Mouse (Mus musculus): ENCODE measurements at regions not wholly inside any gene's neighbourhood (a gene's known extent, or its start where the extent isn't known, plus 50 kb on each side); places are given as distances from the start of the nearest gene placed in this dataset.
"Not testable (repeated sequence)": the region's sequence is repeated elsewhere in the genome, so short reads cannot be mapped to it uniquely, and the experiment has no call there.

DNA sequence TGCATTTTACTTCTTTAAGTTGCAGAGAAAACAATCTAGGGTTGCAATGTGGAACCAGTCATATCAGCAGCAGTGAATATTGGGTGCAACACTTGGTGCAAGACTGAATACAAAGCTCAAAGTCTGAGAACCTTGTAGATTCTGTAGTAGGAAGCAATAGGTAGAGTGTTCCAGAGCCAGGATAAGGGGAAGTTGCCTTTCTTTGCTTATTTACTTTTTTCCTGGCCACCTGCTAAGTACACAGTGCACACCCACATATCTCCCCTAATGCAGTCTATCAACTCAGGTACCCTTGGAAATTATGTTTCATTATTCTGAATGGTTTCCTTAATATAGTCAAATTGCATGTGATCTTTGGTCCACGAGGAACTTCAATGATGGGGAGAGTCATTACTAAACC, 464.9 kb downstream of the Inhba start:
- no peak for DNase-seq (ENCODE audit: low spot score in 2 of 2)

GRCm38 (mm10) chr13:16487292-16487691, 475.6 kb downstream of the Inhba start:
- no peak for DNase-seq (ENCODE audit: low spot score in 2 of 2)

DNA sequence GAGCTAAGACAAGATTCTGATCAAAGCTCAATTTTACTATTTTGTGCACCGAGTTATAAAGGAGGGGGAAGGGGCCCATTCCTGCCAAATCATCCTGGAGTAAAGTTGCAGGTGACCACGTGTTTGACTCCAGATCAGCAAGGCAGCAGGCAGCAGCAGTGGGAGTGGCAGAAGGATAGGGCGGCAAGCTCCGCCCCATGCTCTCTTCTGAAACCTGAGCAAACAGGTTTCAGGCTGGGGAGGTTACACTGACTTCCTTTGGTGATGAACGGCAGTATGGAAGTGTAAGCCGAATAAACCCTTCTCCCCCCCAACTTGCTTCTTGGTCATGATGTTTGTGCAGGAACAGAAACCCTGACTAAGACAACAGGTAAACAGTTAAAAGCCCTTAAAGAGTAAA, 479.0 kb downstream of the Inhba start:
- DNase-seq (ENCODE audit: low spot score in 2 of 2) = not testable (repeated sequence)

- no peak for DNase-seq (ENCODE audit: low spot score in 2 of 2)
These were observed 486.4 kb downstream of the Inhba start for GRCm38 (mm10) chr13:16498052-16498451.

DNA sequence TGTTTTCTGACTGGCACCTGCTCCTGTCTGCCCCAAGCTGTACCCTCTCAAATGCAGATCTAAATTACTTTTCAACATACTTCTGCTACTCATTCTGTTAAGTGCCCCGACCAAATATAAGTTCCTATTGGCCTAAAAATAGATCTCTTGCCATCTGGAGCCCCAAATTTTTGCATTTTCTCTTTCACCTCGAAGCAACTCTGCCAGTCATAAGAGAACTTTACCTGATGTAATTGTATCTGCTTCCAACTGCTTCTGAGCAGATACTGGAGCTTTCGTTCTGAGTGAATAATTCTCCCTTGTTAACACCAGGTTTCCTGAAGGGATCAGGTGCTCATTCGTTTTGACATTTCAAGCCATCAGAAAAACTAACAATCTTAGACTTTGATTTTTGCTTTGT, 501.2 kb downstream of the Inhba start:
- no peak for DNase-seq (ENCODE audit: low spot score in 2 of 2)

DNA sequence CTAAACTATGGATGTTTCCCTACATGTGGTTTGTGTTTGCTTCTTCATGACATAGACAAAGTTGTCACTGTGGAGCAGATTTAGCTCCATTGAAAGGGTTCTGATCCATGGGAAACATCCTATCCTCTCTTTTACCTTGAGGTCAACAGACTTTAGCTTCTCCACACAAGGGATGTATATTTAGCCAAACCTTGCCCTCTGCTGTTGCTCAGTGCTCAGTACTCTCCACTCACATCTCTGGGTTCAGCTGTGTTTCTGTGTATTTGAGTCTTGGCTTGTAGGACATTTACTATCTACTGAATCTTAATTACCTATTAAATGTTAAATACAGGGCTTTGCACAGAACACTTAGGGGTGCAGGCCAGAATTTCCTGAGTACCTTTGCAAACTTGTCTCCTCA, 503.5 kb downstream of the Inhba start:
- DNase-seq (ENCODE audit: low spot score in 2 of 2) = no peak

- DNase-seq (ENCODE audit: low spot score in 2 of 2) = no peak
These were observed 517.4 kb downstream of the Inhba start for GRCm38 (mm10) chr13:16529036-16529435.

DNA sequence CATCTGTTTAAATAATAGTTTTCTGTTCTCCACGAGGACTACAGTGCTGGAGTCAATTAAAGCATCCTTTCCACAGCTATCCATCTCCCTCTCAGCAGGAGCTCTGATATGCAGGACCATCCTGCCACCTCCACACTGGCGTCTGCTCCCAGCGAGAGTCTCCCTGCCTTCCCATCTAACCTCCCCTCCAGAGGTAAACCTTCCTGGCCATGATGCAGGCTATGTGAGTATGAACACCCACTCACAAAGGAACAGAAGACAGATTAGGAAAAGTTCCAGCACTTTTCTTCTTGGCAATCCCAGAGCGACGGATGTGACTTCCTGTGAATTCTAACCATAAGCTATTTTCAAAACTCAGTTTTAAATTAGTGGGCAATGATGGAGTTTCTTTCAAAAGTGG, 532.1 kb downstream of the Inhba start:
- DNase-seq (ENCODE audit: low spot score in 2 of 2) = peak in 1 of 2 experiments; percentile 50

- DNase-seq (ENCODE audit: low spot score in 2 of 2) = no peak
These were observed 538.4 kb downstream of the Inhba start for GRCm38 (mm10) chr13:16550060-16550459.

GRCm38 (mm10) chr13:16564988-16565387, 553.3 kb downstream of the Inhba start:
- no peak for DNase-seq (ENCODE audit: low spot score in 2 of 2)

- DNase-seq (ENCODE audit: low spot score in 2 of 2) = peak; percentile 3 to 75
These were observed 562.4 kb downstream of the Inhba start for GRCm38 (mm10) chr13:16574069-16574468.

DNA sequence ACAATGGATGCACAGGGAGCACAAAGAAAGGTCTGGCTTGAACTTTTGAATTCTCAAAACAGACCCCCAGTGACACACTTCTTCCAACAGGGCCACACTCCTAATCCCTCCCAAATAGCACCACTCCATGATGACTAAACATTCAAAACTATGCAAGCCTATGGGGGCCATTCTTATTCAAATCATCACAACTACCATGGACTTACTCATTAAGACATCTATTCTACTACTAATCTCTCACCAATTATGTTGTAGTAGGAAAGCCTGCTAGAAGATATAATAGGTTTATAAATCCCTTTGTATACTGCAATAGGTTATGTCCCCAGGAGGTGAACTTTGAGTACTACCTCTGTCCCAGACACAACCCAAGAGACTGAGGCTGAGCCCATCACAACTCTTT, 574.6 kb downstream of the Inhba start:
- no peak for DNase-seq (ENCODE audit: low spot score in 2 of 2)

DNA sequence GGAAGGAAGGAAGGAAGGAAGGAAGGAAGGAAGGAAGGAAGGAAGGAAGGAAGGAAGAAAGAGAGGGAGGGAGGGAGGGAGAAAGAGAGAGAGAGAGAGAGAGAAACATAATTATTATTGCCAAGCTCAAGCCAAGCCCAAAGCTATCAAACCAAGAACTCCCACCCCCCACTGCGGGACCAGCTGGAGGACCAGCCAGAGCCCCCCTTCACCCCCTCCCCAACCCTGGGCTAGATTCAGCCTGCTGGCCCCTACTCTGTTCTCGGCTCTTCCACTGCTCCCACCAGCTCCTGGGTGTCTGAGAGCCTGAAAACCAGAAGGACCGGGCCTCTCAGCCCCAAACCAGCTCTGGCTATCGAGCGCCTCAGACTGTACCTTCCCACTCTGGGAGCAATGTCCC, 608.1 kb downstream of the Inhba start:
- DNase-seq (ENCODE audit: low spot score in 2 of 2) = no peak

DNA sequence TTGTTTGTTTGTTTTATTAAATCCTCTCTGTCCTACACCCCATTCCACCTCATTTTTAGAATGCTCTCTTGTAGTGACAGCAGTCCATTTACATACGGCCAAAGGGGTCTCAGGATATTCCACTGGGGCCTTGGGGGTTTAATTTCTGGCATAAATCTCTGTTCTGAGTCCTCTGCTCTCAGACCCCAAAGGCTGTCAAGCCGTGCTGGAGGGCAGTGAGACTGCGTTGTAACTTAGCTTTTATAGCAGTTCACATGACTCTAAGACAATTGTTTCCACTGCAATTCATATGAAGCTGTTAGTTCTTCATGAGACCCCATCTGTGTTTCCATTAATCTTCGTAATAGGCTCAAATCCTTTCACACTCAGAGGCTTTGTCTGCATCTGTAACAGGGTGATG, 614.9 kb downstream of the Inhba start:
- no peak for DNase-seq (ENCODE audit: low spot score in 2 of 2)

DNA sequence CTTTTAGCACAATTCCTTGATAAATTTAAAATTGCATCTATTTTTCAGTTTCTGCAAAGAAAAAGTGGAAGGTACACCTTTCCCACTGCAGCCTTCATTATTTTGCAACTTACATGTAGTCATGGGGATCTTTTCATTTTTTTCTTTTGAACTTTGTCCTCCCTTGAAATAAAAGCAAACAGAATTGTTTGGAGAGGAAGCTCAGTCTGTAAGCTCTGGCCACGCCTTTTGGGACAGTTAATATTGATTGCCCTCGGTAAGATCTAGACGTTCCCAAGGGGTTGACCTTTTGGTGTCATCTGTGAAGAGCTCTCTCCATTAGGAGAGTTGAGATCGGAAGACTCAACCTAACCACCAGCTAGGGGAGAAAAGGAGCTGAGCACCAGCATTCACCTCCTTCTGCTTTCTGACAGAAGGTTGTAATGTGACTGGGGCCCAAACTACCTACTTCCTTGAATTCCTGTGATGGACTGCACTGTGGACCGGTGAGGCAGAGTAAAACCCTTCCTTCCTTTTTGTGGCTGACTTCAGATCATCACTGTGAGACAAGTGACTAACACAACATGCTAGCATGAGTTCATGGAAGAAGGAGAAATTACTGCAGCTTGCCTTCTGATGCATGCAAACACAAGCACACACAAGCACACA, 621.9 kb downstream of the Inhba start:
- no peak for DNase-seq (ENCODE audit: low spot score in 2 of 2)

DNA sequence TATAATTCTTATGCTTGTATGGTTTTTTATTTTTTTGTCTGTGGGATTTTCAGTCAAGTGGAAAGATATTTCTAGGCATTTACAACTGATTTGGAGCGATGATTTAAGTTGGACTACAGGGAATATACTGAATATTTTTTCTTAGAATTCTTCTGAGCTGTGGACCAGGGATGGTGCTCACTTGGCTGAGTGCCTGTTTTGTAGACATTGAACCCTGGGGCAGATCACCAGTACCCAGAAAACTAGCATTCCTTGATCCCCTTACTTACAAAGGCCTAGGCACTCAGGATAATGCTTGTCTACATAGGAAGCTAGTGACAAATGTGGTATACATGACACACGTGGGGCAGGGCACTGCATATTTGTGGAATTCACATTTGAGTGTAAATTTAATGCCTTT, 624.6 kb downstream of the Inhba start:
- no peak for DNase-seq (ENCODE audit: low spot score in 2 of 2)

- no peak for DNase-seq (ENCODE audit: low spot score in 2 of 2)
These were observed 630.2 kb downstream of the Inhba start for GRCm38 (mm10) chr13:16641611-16642449.

- DNase-seq (ENCODE audit: low spot score in 2 of 2) = peak in 1 of 2 experiments; percentile 28
These were observed 630.9 kb downstream of the Inhba start for GRCm38 (mm10) chr13:16642450-16642994.

DNA sequence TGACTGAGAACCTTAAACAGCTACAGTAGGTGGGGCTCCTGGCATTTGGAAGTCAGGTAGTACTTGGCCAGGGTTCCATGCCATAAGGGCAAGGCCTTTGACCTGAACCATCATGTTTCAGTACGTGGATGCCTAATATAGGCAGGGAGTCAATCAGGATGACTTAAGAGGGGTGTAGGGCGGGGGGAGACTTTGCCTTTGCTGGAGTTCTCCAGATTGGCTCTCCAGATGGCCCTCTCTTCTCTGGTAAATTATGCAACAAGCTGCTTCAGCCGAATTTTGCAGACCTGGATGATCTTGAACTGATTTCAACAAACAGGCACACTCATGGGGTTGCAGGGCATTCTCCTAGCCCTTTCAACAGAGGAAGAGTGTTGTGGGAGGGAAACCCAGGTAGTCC, 633.7 kb downstream of the Inhba start:
- peak in 1 of 2 experiments; percentile 24 for DNase-seq (ENCODE audit: low spot score in 2 of 2)

DNA sequence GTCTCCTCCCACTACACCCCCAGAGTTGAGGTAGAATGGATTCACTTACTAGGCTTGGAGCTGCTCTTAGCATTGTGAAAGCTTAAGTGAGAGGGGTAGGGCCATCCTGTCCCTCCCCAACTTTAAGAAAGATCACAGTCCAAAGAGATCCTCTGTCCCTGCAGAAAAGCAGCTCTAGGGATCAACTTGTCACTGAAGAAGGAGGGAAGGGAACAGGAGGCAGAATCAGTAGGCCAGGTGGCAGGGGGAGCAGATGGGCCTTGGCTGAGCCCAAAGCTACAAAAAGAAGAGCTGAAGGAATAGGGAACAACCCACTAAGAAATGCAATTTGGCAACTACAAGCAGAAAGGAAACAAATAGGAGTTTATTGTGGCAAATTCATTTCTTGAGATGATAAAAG, 634.4 kb downstream of the Inhba start:
- peak in 1 of 2 experiments; percentile 21 for DNase-seq (ENCODE audit: low spot score in 2 of 2)

DNA sequence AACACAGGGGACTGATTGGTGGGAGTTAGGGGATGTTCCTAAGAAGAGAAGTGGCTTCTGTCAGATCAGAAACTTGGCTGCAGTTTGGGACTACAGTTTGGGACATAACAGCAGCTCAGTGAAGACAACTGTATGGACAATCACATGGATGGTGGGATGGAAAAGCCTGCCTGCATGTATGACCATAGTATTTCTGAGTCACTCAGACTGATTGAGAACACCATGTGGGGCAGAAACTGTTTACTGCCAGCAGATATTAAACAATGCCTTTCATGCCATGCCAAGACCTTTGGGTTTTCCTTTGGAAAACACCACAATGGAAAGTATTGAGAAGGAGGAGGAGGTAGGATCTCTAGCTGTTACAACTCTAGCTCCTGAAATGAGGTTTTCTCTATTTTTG, 635.0 kb downstream of the Inhba start:
- no peak for DNase-seq (ENCODE audit: low spot score in 2 of 2)

DNA sequence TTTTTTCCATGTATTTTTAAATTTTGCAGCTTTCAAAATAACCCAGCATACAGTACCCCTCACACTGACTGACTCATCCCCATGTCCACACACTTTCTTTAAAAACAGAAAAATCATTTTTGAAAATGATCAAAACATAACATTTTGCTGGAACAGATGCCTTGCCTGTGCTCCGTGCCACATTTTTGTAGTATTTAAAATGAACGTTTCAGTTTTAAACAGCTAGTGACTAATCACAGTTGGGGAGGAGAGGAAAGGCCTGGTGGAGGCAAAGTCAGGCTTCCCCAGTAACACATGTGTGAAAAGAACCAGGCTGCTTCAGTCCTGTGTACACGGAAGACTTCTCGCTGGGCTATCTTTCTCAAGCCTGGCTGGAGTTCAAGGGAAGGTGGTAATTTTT, 644.5 kb downstream of the Inhba start:
- DNase-seq (ENCODE audit: low spot score in 2 of 2) = peak in 1 of 2 experiments; percentile 49

- peak in 1 of 2 experiments; percentile 65 for DNase-seq (ENCODE audit: low spot score in 2 of 2)
These were observed 648.2 kb downstream of the Inhba start for GRCm38 (mm10) chr13:16659894-16660293.
